Mouse (Mus musculus) E14TG2a.4 (cell line): Measurements from ENCODE around the gene Atg9b.

Experiments
- CTCF ChIP-seq: conservative IDR thresholded peaks from 2 replicates; pipeline ENCODE4 v1.5.1; 2014; ENCODE audit warnings: low read length
- POU5F1 ChIP-seq: IDR thresholded peaks from 2 replicates; pipeline ENCODE4 v1.6.1; 2014; ENCODE audit warnings: low read length, borderline replicate concordance

GRCm38 (mm10) chr5:24344477-24345051 is 47.4 kb downstream of the Atg9b start:
- TF ChIP-seq CTCF (no peak), POU5F1 (no peak)
